Mouse (Mus musculus) G1E (cell line): ENCODE data around the gene Il1rl2. TPM values are rescaled to one million over a fixed set of nuclear protein-coding genes. Genes with fewer than 3 reads are reported as not detected.

Source experiments
- ATAC-seq: 2 replicates; pipeline ENCODE4 v1.8.0; 2016; ENCODE audit warnings: mild to moderate bottlenecking; ENCODE audit not compliant: insufficient number of reproducible peaks, poor library complexity, low FRiP score, severe bottlenecking; ENCODE audit errors: extremely low read depth
- DNase-seq: peaks from one replicate; pipeline ENCODE4 v3.0.0; 2012; ENCODE audit warnings: low spot score
- H3K27me3 ChIP-seq: 2 replicates; pipeline ENCODE4 v1.6.1; 2012; ENCODE audit warnings: mild to moderate bottlenecking, low read length, inconsistent platforms; ENCODE audit not compliant: insufficient read depth
- H3K36me3 ChIP-seq: replicated peaks from 2 replicates; pipeline ENCODE3; 2012; ENCODE audit warnings: mild to moderate bottlenecking, inconsistent platforms
- H3K4me1 ChIP-seq: 2 replicates; pipeline ENCODE4 v1.6.1; 2012; ENCODE audit warnings: low read depth, low read length, inconsistent platforms, mixed read lengths; ENCODE audit not compliant: insufficient read depth
- H3K4me3 ChIP-seq: 2 replicates; pipeline ENCODE4 v1.5.1; 2012; ENCODE audit warnings: low read depth, mild to moderate bottlenecking, inconsistent platforms, low read length, moderate library complexity, mixed read lengths
- H3K9me3 ChIP-seq: replicated peaks from 2 replicates; pipeline ENCODE4 v1.6.1; 2012; ENCODE audit warnings: inconsistent platforms
- CTCF ChIP-seq: IDR thresholded peaks from 2 replicates; pipeline ENCODE4 v1.5.1; 2012; ENCODE audit warnings: low read depth, low read length, inconsistent platforms, mixed read lengths
- GATA1 ChIP-seq: IDR thresholded peaks from 2 replicates; pipeline ENCODE4 v1.6.1; 2012; ENCODE audit warnings: borderline replicate concordance, low read length, inconsistent platforms, mixed read lengths
- GATA2 ChIP-seq: IDR thresholded peaks from 2 replicates; pipeline ENCODE4 v1.6.1; 2012; ENCODE audit warnings: low read depth, low read length, inconsistent platforms, borderline replicate concordance
- POLR2AphosphoS5 ChIP-seq: IDR thresholded peaks from 2 replicates; pipeline ENCODE4 v1.6.1; 2012; ENCODE audit warnings: low read depth, low read length, inconsistent platforms; ENCODE audit not compliant: insufficient replicate concordance
- TAL1 ChIP-seq: conservative IDR thresholded peaks from 2 replicates; pipeline ENCODE4 v1.6.1; 2012; ENCODE audit warnings: low read depth, low read length, inconsistent platforms, mixed read lengths
- polyA plus RNA-seq: library from polyadenylated mRNA; stranded (reverse); fragments of >175 nt; gene quantifications from 2 replicates; pipeline ENCODE4 v1.2.3, GENCODE M21; 2012
- total RNA-seq, 2 experiments: library from RNA; stranded (forward) in 1 of 2; stranded (reverse) in 1 of 2; fragments of 200-1000 nt in 1 of 2; fragments of >200 nt in 1 of 2; fragmentation: Nextera tagmentation in 1 of 2; gene quantifications; 2 replicates each; pipeline ENCODE4 v1.2.3; 2014 to 2017

Il1rl2 gene
- total and polyA plus RNA-seq, 3 experiments = 0.02 to 0.83 (median 0.33) TPM

- Histone ChIP-seq H3K27me3 (peaks cover 31% of the 10 kb centered on the region), H3K9me3 (no peaks in the 10 kb centered on the region), H3K4me1 (peaks cover 28% of the 10 kb centered on the region), H3K36me3 (no peaks in the 10 kb centered on the region), H3K4me3 (no peak overlapping the region)
- DNase-seq (no peak), ATAC-seq (peak; percentile 34; the same call in 1 of the 2 replicates)
- TF ChIP-seq TAL1 = no peak
- no peak for TF ChIP-seq GATA2
Observed at GRCm38 (mm10) chr1:40393214-40393613, 68.8 kb downstream of the Il1rl2 start.

DNA sequence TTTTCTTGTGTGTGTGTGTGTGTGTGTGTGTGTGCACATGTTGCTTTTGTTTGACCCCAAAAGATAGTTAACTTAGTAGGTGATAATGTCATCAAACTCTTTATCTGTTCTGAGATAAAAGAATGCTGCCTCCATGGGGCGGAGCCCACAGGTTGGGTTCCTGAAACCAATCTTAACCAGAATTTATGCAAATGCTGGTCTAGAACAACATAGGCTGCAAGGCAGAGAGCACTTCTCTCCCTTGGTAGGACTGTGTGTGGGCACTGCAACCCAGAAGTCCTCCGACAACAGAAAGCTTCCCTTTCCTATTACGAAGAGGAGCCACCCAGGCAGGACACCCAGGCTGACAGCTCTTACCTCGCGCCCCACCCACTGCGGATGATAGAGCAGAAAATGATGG lies 75.2 kb downstream of the Il1rl2 start:
- ATAC-seq = peak; percentile 67
- DNase-seq = no peak

DNA sequence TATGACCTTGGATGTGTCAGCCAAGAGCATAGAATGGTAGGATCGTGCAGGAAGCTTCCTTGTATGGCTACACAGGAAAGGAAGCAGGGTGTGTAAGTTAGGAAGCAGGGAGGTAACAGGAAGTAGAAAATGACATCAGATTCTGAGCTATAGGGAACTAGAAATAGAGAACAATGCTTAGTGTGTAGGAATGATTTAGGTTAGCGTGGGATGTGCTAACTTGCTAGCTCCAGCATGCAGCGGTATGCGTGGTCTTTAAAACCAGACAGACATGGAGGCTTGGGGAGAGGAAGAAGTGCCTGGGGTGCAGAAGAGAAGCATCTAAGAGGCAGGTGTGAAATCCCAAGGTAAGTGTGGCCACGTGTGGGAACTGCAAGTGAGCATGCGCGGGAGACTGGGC lies 80.3 kb downstream of the Il1rl2 start:
- no peak for ATAC-seq
- H3K4me1 ChIP-seq = peaks cover 12% of the 10 kb centered on the region

More for the DNA sequence above, 75.2 kb downstream of the Il1rl2 start:
- Histone ChIP-seq H3K4me3 (no peak overlapping the region), H3K4me1 (peaks cover 10% of the 10 kb centered on the region), H3K9me3 (no peaks in the 10 kb centered on the region), H3K27me3 (peaks cover 16% of the 10 kb centered on the region), H3K36me3 (no peaks in the 10 kb centered on the region)
- TF ChIP-seq GATA2 = no peak
- TF ChIP-seq POLR2AphosphoS5 = no peak
- TF ChIP-seq GATA1 = no peak
- TF ChIP-seq CTCF = no peak
- no peak for TF ChIP-seq TAL1

DNA sequence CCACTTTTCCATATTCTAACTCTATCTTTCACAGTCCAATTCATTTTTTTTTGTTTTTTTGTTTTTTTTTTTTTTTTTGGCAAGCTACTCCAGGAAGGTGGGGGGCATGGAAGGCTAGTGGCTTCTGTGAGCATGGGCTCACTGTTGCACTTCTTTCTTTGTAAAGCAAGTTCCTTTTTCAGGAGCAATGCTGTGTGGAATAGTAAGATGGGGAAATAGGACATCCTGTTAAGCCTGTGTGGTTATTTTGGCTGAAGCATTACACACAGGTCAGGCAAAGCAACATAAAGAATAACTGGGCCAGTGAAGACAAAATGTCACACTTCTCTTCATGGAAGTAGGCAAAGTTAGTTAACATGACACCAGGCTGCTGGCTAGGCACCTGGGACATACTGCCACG lies 85.5 kb downstream of the Il1rl2 start:
- H3K4me3 ChIP-seq = no peak overlapping the region
- no peaks in the 10 kb centered on the region for H3K36me3 ChIP-seq
- no peak for DNase-seq
- H3K27me3 ChIP-seq = no peaks in the 10 kb centered on the region
- H3K9me3 ChIP-seq = no peaks in the 10 kb centered on the region
- TF ChIP-seq POLR2AphosphoS5 = no peak
- TF ChIP-seq GATA1 = no peak
- no peak for TF ChIP-seq TAL1
- TF ChIP-seq GATA2 = no peak
- no peak for TF ChIP-seq CTCF
- ATAC-seq = no peak
- peaks cover 25% of the 10 kb centered on the region for H3K4me1 ChIP-seq

More for the DNA sequence above, 80.3 kb downstream of the Il1rl2 start:
- no peaks in the 10 kb centered on the region for H3K27me3 ChIP-seq
- no peaks in the 10 kb centered on the region for H3K9me3 ChIP-seq
- no peak for TF ChIP-seq GATA2
- TF ChIP-seq CTCF = no peak
- TF ChIP-seq POLR2AphosphoS5 = no peak
- no peak for TF ChIP-seq TAL1
- TF ChIP-seq GATA1 = no peak
- no peak for DNase-seq
- no peak overlapping the region for H3K4me3 ChIP-seq
- no peaks in the 10 kb centered on the region for H3K36me3 ChIP-seq

DNA sequence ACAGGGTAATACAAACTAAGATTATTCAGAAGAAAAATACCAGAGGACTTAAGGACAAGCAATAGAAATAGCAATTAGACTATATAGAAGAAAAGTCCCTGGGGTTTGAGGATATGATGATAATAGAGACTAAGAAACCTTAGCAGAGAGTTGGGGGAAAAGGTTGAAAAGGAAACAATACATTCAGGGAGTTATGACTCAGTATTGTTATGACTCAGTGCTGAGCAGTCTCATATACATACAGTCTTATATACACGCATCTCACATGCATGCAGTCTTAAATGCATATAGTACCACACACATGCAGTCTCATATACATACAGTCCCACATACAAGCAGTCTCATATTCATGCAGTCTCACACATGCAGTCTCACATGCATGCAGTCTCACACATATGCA lies 88.6 kb downstream of the Il1rl2 start:
- TF ChIP-seq GATA2 (no peak), GATA1 (no peak), POLR2AphosphoS5 (no peak), CTCF (no peak), TAL1 (no peak)
- Histone ChIP-seq H3K4me1 (peaks cover 42% of the 10 kb centered on the region), H3K9me3 (no peaks in the 10 kb centered on the region), H3K36me3 (no peaks in the 10 kb centered on the region), H3K4me3 (no peak overlapping the region), H3K27me3 (no peaks in the 10 kb centered on the region)
- DNase-seq (no peak), ATAC-seq (no peak)

DNA sequence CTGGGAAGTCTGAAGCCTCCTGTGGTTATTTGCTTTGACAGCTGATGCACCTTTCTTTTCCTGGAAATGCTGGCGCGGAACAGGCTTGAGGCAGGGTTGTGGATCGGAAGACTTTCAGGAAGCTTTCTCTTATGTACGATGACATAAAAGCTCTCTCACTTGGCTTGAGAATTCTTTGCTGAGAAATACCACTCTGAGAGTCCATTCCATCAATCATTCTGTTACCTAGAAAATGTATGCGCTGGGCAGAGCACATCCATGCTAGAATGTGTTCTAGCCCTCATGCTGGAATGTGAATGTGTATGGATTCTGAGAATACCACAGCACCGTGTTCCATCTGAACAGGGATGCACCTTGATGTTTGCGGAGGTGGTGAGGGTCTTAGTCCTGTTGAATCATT lies 89.9 kb downstream of the Il1rl2 start:
- Histone ChIP-seq H3K9me3 (no peaks in the 10 kb centered on the region), H3K4me1 (peaks cover 49% of the 10 kb centered on the region), H3K4me3 (no peak overlapping the region), H3K36me3 (no peaks in the 10 kb centered on the region), H3K27me3 (no peaks in the 10 kb centered on the region)
- TF ChIP-seq CTCF = no peak
- no peak for TF ChIP-seq GATA1
- TF ChIP-seq TAL1 = no peak
- TF ChIP-seq POLR2AphosphoS5 = no peak
- TF ChIP-seq GATA2 = no peak
- DNase-seq (no peak), ATAC-seq (no peak)
